Mouse (Mus musculus) limb, embryonic 14.5 days (tissue): ENCODE results near the gene Tmem270. TPM values are rescaled to one million over a fixed set of nuclear protein-coding genes. Genes with fewer than 3 reads are reported as not detected.

Experiments used
- ATAC-seq: fragments of 200-750 bp; cut with Nextera tagmentation; 2 replicates; pipeline ENCODE4 v1.8.0; 2017; ENCODE audit warnings: low read depth, moderate number of reproducible peaks, moderate TSS enrichment; ENCODE audit not compliant: low FRiP score
- DNase-seq: peaks from one replicate; pipeline ENCODE4 v3.0.0-alpha.2; 2015; ENCODE audit warnings: low spot score
- H3K27ac ChIP-seq: fragments of 300-500 bp; sonication (generic); replicated peaks from 2 replicates; pipeline ENCODE4 v1.5.1; 2014; ENCODE audit warnings: low read depth, mild to moderate bottlenecking, low read length, moderate library complexity, mixed read lengths
- H3K27me3 ChIP-seq: fragments of 300-500 bp; sonication (generic); 2 replicates; pipeline ENCODE4 v1.6.1; 2014; ENCODE audit warnings: low read length, mixed read lengths; ENCODE audit not compliant: control insufficient read depth, insufficient read depth
- H3K36me3 ChIP-seq: fragments of 300-500 bp; sonication (generic); 2 replicates; pipeline ENCODE4 v1.6.1; 2014; ENCODE audit warnings: mild to moderate bottlenecking, low read length, moderate library complexity, mixed read lengths; ENCODE audit not compliant: control insufficient read depth, insufficient read depth
- H3K4me1 ChIP-seq: fragments of 300-500 bp; sonication (generic); 2 replicates; pipeline ENCODE4 v1.6.1; 2014; ENCODE audit warnings: antibody characterized with exemption, low read length, mixed read lengths; ENCODE audit not compliant: control insufficient read depth, insufficient read depth
- H3K4me2 ChIP-seq: fragments of 300-500 bp; sonication (generic); replicated peaks from 2 replicates; pipeline ENCODE4 v1.6.1; 2014; ENCODE audit warnings: low read depth, mild to moderate bottlenecking, low read length, moderate library complexity; ENCODE audit not compliant: severe bottlenecking
- H3K4me3 ChIP-seq: fragments of 300-500 bp; sonication (generic); replicated peaks from 2 replicates; pipeline ENCODE4 v1.5.1; 2014; ENCODE audit warnings: low read length
- H3K9ac ChIP-seq: fragments of 300-500 bp; sonication (generic); 2 replicates; pipeline ENCODE4 v1.6.1; 2014; ENCODE audit warnings: mild to moderate bottlenecking, low read depth, low read length, moderate library complexity; ENCODE audit not compliant: severe bottlenecking
- H3K9me3 ChIP-seq: fragments of 300-500 bp; sonication (generic); 2 replicates; pipeline ENCODE4 v1.6.1; 2016; ENCODE audit warnings: low read length; ENCODE audit not compliant: control insufficient read depth
- POLR2A ChIP-seq: fragments of 200-500 bp; IDR thresholded peaks from 2 replicates; pipeline ENCODE4 v1.8.0; 2012; ENCODE audit warnings: inconsistent platforms, mild to moderate bottlenecking, moderate library complexity, borderline replicate concordance; ENCODE audit not compliant: insufficient read depth, insufficient read length; ENCODE audit errors: extremely low read depth
- WGBS: fragments of 180-500 bp; shearing (Covaris S2); extraction: QIAGEN DNeasy Blood & Tissue Kit; methylation state at CpG from one replicate; pipeline ENCODE4 v1.1.7; 2014; 5-methylcytosine and 5-hydroxymethylcytosine counted together
- polyA plus RNA-seq, 2 experiments: library from polyadenylated mRNA; depleted of rRNA in 1 of 2; stranded (reverse) in 1 of 2; unstranded in 1 of 2; fragments of >200 nt; fragmentation: Nextera tagmentation in 1 of 2; extraction: Ambion mirVana in 1 of 2; gene quantifications; 2 replicates each; pipeline versions ENCODE4 v1.2.1 to v1.2.3; 2012 to 2014

The Tmem270 gene
- polyA plus RNA-seq, 2 experiments = not detected

- H3K4me3 ChIP-seq = no peak overlapping the region
- peak overlapping the region; percentile 81 for H3K27ac ChIP-seq
- ATAC-seq (no peak), DNase-seq (no peak)
- no peak for TF ChIP-seq POLR2A
- peaks cover 39% of the 10 kb centered on the region for H3K4me1 ChIP-seq
- H3K9me3 ChIP-seq = no peaks in the 10 kb centered on the region
- H3K9ac ChIP-seq = no peak overlapping the region
- WGBS = 77% methylated on average over 5 of the region's 5 CpGs
- no peaks in the 10 kb centered on the region for H3K36me3 ChIP-seq
- H3K4me2 ChIP-seq = no peak overlapping the region
- no peaks in the 10 kb centered on the region for H3K27me3 ChIP-seq
Measured at GRCm38 (mm10) chr5:134868506-134868905, 38.0 kb downstream of the Tmem270 start.

DNA sequence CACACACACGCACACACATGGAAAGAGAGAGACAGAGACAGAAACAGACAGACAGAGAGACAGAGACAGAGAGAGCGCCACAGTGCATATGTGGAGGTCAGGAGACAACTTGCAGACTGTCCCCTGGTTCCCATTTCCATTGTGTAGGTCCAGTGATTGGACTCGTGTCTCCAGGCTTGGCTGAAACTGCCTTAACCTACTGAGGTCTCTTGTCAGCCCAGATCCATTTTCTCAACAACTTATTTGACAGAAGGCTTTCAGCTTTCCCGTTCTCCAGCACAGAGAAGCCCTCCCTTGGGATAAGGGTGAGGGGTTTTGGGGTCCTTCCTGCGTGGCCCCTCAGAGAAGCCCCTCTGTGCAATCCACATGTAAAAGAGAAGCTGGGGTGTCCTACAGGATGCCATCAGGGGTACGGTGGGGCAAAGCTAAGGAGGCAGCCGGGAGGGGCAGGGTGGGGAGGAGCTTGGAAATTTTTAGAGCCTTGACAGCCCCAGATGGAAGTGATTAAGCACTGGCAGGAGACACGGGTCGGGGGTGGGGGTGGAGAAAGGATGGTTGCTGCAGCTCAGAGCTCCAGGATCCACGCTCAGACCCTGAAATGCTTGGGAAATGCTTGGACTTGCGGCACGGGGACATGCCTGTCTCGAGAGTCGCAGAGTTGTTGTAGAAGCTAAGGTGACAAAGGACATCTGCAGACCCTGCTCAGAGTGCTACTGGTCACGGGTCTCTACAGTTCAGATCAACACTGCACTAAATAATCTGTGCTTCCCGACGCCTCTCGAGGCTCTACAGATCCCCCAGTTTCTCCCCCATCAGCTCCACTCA lies 39.0 kb downstream of the Tmem270 start:
- Histone ChIP-seq H3K9ac (0 out of 2 replicates have a peak overlapping the region, but pooled peaks have one; percentile 2), H3K4me3 (no peak overlapping the region), H3K27ac (peak overlapping the region; percentile 81), H3K4me1 (peaks cover 39% of the 10 kb centered on the region), H3K27me3 (no peaks in the 10 kb centered on the region), H3K36me3 (no peaks in the 10 kb centered on the region), H3K9me3 (no peaks in the 10 kb centered on the region), H3K4me2 (peak overlapping the region; percentile 43)
- TF ChIP-seq POLR2A = no peak
- 15% methylated on average over 18 of the region's 18 CpGs for whole genome bisulfite sequencing
- DNase-seq = peak; percentile 70
- ATAC-seq = peak; percentile 85

DNA sequence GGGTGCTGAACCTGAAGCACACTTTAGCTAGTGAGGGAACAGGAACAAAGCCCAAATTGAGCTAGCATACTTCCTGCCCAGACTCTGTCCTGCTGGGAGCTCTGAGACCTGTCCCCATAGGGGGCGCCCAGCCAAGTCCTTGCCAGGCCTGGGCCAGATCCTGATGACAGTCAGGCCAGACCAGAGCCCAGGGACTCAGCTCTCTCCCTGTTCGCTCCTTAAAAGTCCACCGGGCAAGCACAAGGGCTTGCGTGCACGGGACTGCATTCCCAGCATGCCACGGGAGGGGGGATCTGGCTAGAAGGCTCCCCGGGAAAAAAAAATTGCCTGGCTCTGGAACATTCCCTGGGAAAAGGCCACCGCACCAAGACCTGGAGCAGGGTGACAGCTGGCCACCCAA lies 41.4 kb downstream of the Tmem270 start:
- DNase-seq (no peak), ATAC-seq (no peak)
- Histone ChIP-seq H3K4me2 (no peak overlapping the region), H3K27ac (peak overlapping the region; percentile 58), H3K4me1 (peaks cover 45% of the 10 kb centered on the region), H3K9me3 (no peaks in the 10 kb centered on the region), H3K9ac (peak overlapping the region; percentile 31; the same call in 1 of the 2 replicates), H3K27me3 (no peaks in the 10 kb centered on the region), H3K36me3 (no peaks in the 10 kb centered on the region), H3K4me3 (no peak overlapping the region)
- WGBS = 43% methylated on average over 8 of the region's 8 CpGs
- TF ChIP-seq POLR2A = no peak

DNA sequence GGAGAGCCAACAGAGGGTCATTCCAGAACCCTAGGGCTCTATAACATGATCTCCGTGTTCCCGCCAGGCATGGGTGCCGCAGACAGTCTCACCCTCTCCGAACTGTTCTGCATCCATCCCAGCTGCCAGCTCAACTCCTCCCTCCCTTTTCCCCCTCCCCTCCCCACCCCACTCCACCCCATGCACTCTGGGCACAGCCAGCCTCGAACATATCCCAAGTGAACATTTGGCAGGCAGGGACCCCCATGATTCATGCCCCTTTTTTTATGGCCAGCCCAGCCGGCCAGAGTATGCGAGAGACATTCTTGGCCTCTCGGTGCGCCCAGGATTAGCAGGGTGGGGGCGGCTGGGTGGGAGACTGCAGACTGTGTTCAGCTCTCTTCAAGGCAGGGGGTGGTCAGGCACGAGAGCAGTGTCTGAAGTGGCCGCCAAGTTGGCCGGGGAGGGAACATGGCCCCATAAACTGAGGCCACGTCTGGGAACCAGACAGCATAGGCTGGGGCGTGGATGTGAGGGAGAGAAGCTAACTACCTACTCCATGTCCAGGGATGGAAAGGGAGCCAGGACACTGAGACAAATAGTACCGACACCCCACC lies 44.5 kb downstream of the Tmem270 start:
- Histone ChIP-seq H3K36me3 (no peaks in the 10 kb centered on the region), H3K4me3 (no peak overlapping the region), H3K27ac (0 out of 2 replicates have a peak overlapping the region, but pooled peaks have one; percentile 9), H3K4me2 (no peak overlapping the region), H3K27me3 (no peaks in the 10 kb centered on the region), H3K9me3 (no peaks in the 10 kb centered on the region), H3K4me1 (peaks cover 38% of the 10 kb centered on the region), H3K9ac (no peak overlapping the region)
- no peak for DNase-seq
- TF ChIP-seq POLR2A = no peak
- ATAC-seq = peak; percentile 53; the same call in 1 of the 2 replicates
- 47% methylated on average over 16 of the region's 16 CpGs for WGBS

DNA sequence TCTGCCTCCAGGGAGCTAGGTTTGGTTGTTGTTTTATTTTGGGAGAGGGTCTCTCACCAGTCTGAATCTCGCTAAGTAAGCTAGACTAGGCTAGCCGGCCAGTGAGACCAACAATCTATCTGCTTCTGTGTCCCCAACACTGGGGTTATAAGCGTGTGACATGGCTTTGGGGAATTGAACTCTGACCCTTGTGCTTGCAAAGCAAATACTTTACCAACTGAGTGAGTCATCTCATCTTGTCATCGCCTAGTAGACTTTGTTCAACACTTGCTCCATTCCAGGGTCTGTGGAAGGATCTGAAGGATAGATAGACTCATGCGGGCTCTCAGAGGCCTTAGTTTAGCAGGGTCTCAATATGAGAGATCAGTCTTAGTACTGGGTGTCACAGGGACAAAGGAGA lies 47.3 kb downstream of the Tmem270 start:
- WGBS = 87% methylated on average over 5 of the region's 5 CpGs
- DNase-seq (no peak), ATAC-seq (no peak)
- no peaks in the 10 kb centered on the region for H3K36me3 ChIP-seq
- H3K4me2 ChIP-seq = no peak overlapping the region
- H3K9ac ChIP-seq = no peak overlapping the region
- no peak for TF ChIP-seq POLR2A
- no peaks in the 10 kb centered on the region for H3K27me3 ChIP-seq
- no peak overlapping the region for H3K27ac ChIP-seq
- H3K4me3 ChIP-seq = no peak overlapping the region
- H3K4me1 ChIP-seq = peaks cover 23% of the 10 kb centered on the region
- H3K9me3 ChIP-seq = no peaks in the 10 kb centered on the region
